Mouse (Mus musculus) hindlimb bud, embryonic 11.5 days (tissue): ENCODE measurements around the gene Scn5a.

Experiments
- DNase-seq: peaks from one replicate; pipeline ENCODE4 v3.0.0-alpha.2; 2012; ENCODE audit warnings: low read depth, low spot score; ENCODE audit errors: extremely low spot score

Scn5a gene

DNA sequence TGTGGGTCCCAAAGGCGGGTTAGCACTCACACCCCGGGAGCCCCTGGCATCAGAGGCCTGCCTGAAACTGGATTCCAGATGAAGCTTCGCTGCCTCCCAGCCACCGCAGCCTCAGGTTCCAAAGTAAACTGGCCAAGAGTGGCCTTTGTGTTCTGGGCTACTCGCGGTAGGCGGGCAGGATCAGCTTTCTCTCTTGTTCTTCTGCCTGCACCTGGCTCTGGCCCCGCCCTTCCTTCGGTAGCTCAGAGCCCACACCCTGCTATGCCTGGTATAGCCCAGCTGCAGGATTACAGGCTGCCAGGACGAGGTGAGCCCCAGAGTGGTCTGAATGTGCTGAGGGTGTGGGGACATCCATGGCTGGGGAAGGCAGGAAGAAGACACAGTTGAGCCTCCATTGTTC is 12.6 kb downstream of the Scn5a start:
- DNase-seq = no peak

- no peak for DNase-seq
Measured at GRCm38 (mm10) chr9:119564803-119565202, 14.0 kb downstream of the Scn5a start.

DNA sequence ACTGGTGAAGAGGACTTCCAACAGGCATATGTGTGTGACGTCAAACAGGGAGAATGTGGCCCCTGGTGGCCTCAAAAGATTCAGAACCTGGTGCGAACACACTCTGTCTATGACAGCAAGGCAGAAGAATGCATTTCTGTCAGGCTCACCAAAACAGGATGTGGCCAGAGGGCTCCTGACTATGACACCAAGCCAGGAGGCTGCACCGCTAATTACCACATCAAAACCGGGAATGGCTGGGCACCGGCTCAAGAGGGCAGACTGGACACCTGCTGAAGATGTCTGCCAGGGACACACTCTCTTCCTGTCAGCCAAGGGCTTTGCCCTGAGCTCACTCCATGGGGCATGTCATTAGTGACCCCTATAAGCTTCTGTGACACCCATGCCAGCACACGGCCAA is 15.2 kb downstream of the Scn5a start:
- no peak for DNase-seq

- no peak for DNase-seq
Measured at GRCm38 (mm10) chr9:119562256-119562655, 16.6 kb downstream of the Scn5a start.

DNA sequence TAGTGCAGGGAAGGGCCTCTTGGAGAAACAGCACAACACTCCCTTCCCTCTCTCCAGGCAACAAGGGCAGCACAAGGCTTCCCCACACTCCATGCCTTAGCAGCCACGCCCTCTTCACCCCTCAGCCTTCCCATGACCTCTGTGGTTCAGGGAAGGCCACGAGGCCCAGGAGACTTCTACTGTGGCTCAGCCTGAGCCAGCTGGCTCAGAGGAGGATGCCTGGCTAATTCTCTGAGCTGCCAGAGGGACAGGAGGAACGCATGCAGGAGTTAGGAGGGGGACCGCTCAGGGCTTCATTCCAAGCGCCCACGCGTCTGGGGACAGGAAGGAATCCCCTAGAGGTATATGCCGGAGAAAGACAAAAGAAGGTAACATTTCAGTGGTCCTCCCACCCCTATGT is 17.1 kb downstream of the Scn5a start:
- DNase-seq = no peak

DNA sequence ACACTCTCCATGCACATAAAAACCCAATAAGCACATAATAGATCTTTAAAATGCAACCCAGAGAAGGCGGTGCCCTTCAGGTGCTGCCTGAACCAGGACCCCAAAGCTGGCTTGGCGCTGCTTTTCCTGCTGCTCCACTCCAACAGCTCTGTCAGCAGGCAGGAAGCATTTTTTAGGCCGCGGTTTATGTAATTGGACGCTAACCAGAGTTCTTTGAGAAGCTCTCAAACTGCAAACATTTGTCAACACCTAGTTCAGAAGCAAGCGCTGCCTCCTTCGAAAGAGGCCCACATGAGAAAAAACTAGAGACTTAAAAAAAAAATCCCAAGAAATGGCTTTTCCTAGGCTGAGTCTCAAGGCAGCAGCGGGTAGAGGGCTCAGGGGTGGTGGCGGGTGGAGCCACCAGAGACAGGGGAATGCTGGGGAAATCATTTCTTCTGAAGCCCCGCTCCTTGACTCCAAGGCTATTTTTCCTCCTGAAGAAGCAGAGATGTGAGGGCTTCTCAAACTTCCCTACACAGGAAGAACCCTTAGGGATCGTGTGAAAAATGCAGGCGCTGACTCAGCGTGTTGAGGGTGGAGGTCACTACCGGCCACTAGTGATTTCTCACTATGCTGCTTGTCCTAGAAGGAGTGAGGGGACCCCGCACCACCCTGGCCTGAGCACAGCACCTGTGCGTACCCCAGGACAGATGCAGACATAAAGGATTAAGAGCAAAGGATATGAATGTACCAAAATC is 19.1 kb downstream of the Scn5a start:
- DNase-seq = no peak

- no peak for DNase-seq
Measured at GRCm38 (mm10) chr9:119558119-119558854, 20.5 kb downstream of the Scn5a start.

- DNase-seq = no peak
Measured at GRCm38 (mm10) chr9:119556043-119556442, 22.8 kb downstream of the Scn5a start.

GRCm38 (mm10) chr9:119547528-119547927 is 31.3 kb downstream of the Scn5a start:
- no peak for DNase-seq

- no peak for DNase-seq
Measured at GRCm38 (mm10) chr9:119547128-119547527, 31.7 kb downstream of the Scn5a start.

DNA sequence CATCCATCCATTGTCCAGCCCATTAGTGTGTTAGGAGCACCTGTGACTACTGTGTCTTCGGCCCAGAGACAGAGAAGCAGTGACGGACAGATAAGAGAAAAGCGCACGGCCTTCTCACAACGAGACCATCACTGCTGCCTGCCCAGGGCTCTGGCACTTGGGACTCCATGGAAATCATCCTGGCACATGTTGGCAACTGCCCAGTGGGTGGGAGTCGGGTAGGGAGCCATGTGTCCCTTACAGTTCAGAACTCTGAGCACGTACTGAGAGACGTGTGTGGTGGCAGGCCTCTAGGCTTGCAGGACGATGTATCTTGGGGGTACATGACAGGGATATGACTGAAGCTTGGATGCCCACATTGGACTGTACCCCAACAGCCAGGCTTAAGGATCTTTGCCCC is 38.1 kb downstream of the Scn5a start:
- no peak for DNase-seq

DNA sequence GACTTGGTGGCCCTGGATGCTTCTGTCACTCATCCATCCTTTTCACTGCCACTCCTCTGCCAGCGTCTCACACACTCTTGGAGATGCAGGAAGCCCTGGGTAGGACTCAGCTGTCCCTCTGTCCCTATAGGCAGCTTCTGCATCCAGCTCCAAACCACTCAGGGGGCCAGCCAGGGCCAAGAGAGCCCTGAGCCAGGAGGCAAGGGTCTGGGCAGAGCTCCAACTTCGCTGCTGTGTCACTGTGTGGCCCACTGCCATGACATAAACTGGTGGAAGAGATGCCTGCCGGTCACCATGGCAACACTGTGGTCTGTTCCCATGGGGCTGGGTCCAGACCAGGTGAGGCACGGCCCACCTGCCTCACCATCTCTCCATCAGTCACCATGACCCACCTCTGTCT is 41.0 kb downstream of the Scn5a start:
- no peak for DNase-seq

GRCm38 (mm10) chr9:119531684-119532417 is 47.0 kb downstream of the Scn5a start:
- DNase-seq = no peak

GRCm38 (mm10) chr9:119524511-119524910 is 54.3 kb downstream of the Scn5a start:
- no peak for DNase-seq

DNA sequence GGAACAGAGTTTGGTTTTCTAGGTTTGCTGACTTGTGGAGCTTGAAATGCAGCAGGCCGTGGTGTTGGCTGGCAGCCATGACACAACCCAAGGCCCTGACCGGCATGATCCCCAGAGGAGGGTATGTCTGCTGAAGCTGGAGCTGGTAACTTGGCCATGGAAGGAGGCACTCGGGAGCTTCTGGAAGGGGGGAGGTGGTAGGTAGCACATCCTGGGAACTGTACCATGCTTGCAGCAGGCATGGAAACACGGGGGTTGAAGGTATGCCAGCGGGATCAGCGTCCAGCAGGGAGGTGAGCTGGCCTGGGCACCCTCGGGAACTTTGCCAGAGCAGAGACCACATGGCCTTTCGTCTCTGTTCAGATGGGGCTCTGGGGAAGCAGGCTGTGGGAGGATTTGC is 55.5 kb downstream of the Scn5a start:
- DNase-seq = no peak

- no peak for DNase-seq
Measured at GRCm38 (mm10) chr9:119519116-119519515, 59.7 kb downstream of the Scn5a start.

DNA sequence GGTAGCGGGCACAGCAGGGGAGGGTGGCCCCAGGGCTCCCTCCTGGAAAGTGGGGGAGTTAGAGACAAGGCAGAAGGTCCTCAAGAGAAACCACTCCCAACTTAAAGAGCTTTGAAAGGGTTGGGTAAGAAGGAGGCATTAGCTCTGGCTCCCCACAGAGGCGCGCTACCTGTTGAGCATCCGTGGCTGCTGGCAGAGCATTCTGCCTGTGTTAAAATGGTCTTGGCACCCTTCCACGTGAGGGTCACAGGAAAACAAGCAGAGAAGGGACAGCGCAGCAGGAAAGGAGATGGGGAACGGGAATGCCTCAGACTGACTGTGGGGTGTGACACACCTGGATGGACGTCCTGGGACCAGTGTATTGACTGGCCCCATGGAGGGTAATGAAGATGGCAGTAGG is 60.6 kb downstream of the Scn5a start:
- no peak for DNase-seq

DNA sequence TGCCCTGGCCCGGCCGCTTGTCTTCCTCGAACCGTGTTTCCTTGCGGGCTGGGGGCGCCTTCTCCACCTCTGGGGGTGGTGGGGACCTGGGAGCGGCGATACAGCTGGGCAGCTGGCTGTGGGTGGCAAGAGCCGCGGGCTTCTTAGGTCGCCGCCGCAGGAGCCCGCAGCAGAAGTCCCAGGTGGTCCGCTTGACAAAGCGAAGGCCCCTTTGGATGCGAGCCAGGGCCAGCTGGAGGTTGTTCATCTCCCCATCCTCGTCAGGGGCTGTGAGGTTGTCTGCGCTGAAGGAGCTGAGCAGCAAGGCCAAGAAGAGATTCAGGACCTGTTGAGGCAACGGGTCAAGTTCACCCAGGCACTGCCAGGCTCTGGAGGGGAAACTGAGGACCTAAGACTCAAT is 61.3 kb downstream of the Scn5a start:
- DNase-seq = no peak

- DNase-seq = no peak
Measured at GRCm38 (mm10) chr9:119516815-119517214, 62.0 kb downstream of the Scn5a start.

DNA sequence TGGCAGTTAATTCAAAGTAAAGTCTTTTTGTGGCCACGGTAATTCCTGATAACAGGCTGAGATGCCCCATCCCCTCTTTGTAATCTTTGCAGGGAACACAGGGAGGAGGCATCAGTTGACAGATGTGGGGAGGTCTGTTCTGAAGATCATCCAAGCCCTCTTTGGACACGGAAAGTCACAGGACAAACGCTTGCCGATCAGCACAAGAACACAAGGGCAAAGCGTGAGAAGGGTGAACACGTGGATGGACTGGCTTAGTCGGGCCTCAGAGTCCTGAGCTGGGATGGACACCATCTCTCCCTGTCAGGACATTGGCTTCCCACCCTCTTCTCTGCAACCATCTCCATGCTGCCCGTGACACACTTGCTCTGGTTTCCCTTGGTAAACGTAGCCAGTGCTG is 63.4 kb downstream of the Scn5a start:
- DNase-seq = no peak

- no peak for DNase-seq
Measured at GRCm38 (mm10) chr9:119514986-119515385, 63.8 kb downstream of the Scn5a start.

DNA sequence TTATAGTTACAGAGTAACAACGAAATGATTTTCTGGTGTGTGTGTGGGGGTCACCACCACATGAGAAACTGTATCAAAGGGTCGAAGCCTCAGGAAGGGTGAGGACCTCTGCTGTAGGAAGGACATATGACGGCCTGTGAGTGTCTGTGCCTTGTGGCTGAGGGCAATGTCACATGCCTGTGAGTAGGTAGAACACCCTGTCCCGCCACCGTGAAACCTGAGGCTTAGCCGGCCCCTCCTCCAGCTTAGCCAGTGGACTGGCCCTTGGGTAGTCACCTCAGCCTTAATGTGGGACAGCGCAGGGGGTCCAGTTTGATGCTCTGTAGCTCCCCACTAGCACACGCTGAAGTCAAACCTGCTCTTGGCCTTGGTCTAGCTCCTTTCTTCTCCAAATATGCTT is 65.0 kb downstream of the Scn5a start:
- no peak for DNase-seq
